Mouse (Mus musculus) C2C12 (cell line): ENCODE measurements around the gene Gmeb1.

ENCODE experiments used
- CTCF ChIP-seq: IDR thresholded peaks from one replicate; pipeline ENCODE4 v1.5.1; 2011; ENCODE audit not compliant: control insufficient read depth, insufficient read depth, insufficient read length
- FOSL1 ChIP-seq: IDR thresholded peaks from one replicate; pipeline ENCODE4 v1.8.0; 2011; ENCODE audit warnings: mild to moderate bottlenecking, low read length; ENCODE audit not compliant: poor library complexity, insufficient read depth, severe bottlenecking
- MAX ChIP-seq: IDR thresholded peaks from one replicate; pipeline ENCODE4 v1.6.1; 2011; ENCODE audit warnings: mild to moderate bottlenecking, control low read depth
- MYOD1 ChIP-seq: IDR thresholded peaks from one replicate; pipeline ENCODE4 v1.6.1; 2011; ENCODE audit warnings: low read depth; ENCODE audit not compliant: control insufficient read depth, insufficient read length
- MYOG ChIP-seq: IDR thresholded peaks from one replicate; pipeline ENCODE4 v1.6.1; 2011; ENCODE audit not compliant: control insufficient read depth, insufficient read length; ENCODE audit errors: extremely low read depth

DNA sequence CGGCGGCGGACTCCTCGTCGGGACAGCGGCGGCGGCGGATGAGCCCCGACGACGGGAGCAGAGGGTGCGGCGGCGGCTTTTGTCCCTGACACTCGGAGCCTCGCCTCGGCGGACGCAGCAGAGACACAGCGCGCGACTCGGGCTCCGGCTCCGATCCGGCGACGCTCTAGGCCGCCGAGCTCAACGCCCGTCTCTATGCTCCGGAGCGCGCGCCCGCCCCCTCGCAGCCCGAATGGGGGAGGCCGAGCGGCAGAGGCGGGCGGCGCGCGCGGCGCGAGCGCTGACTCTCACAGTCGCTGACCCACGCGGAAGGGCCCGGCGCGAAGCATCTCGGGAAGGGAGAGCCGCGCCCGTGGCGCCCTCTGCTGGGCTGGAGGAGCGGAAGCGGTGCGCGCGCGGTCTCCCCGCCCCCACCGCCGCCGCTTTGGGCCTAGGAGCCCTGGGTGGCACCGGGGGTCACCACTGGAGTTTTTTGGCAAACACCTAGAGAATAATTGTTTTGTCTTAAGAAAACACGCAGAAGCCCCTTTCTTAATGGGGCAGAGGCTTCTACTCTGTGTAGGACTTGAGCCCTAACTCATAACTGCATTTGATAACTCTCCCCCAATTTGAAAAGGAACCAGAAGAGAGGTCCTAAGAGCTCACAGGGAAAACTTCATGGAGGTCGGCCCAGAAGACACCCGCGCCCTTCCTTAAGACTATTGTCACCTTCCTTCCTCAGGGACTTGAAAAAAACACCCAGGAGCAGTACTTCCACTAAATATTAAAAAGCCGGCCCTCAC lies 49.3 kb downstream of the Gmeb1 start, which contains the start of gene Ythdf2:
- TF ChIP-seq CTCF (peak; percentile 97), MAX (peak; percentile 83), MYOG (no peak), FOSL1 (no peak), MYOD1 (no peak)
